Mouse (Mus musculus) hindbrain, embryonic 15.5 days (tissue): Measurements from ENCODE around the gene Snrpg. TPM values are rescaled to one million over a fixed set of nuclear protein-coding genes. Genes with fewer than 3 reads are reported as not detected.
A peak's percentile ranks its signal among the peaks of the same experiment; 100 is the strongest.
"Not testable (repeated sequence)": the region's sequence is repeated elsewhere in the genome, so short reads cannot be mapped to it uniquely, and the experiment has no call there.

ENCODE experiments used
- ATAC-seq: fragments of 200-750 bp; cut with Nextera tagmentation; 2 replicates; pipeline ENCODE4 v1.8.0; 2017; ENCODE audit warnings: low read depth, moderate number of reproducible peaks, moderate TSS enrichment; ENCODE audit not compliant: low FRiP score
- H3K27ac ChIP-seq: fragments of 300-500 bp; sonication (generic); replicated peaks from 2 replicates; pipeline ENCODE4 v1.5.1; 2015; ENCODE audit warnings: mild to moderate bottlenecking, inconsistent platforms
- H3K27me3 ChIP-seq: fragments of 300-500 bp; sonication (generic); 2 replicates; pipeline ENCODE4 v1.6.1; 2015; ENCODE audit warnings: control low read depth, inconsistent platforms
- H3K36me3 ChIP-seq: fragments of 300-500 bp; sonication (generic); 2 replicates; pipeline ENCODE4 v1.6.1; 2015; ENCODE audit warnings: control low read depth, inconsistent platforms
- H3K4me1 ChIP-seq: fragments of 300-500 bp; sonication (generic); replicated peaks from 2 replicates; pipeline ENCODE4 v1.6.1; 2015; ENCODE audit warnings: control low read depth, inconsistent platforms
- H3K4me2 ChIP-seq: fragments of 300-500 bp; sonication (generic); 2 replicates; pipeline ENCODE4 v1.6.1; 2015; ENCODE audit warnings: moderate library complexity, mild to moderate bottlenecking, inconsistent platforms
- H3K4me3 ChIP-seq: fragments of 300-500 bp; sonication (generic); 2 replicates; pipeline ENCODE4 v1.5.1; 2015; ENCODE audit warnings: mild to moderate bottlenecking, inconsistent platforms
- H3K9ac ChIP-seq: fragments of 300-500 bp; sonication (generic); 2 replicates; pipeline ENCODE4 v1.6.1; 2015; ENCODE audit warnings: inconsistent platforms
- H3K9me3 ChIP-seq: fragments of 300-500 bp; sonication (generic); 2 replicates; pipeline ENCODE4 v1.6.1; 2016; ENCODE audit warnings: control low read depth, inconsistent platforms
- WGBS: fragments of 180-500 bp; shearing (Covaris S2); methylation state at CpG from one replicate; pipeline ENCODE4 v1.1.7; 2015; 5-methylcytosine and 5-hydroxymethylcytosine counted together
- polyA plus RNA-seq: library from polyadenylated mRNA; unstranded; fragments of >200 nt; fragmentation: Nextera tagmentation; extraction: Ambion mirVana; gene quantifications from 2 replicates; pipeline ENCODE4 v1.2.1, GENCODE M21; 2015

Snrpg gene
- polyA plus RNA-seq, 1 experiment from 2014 or later = 346 TPM

GRCm38 (mm10) chr6:86370093-86370713 lies 901 bp upstream of the Snrpg start:
- no peak for ATAC-seq
- no peaks in the 10 kb centered on the region for H3K9me3 ChIP-seq
- no peaks in the 10 kb centered on the region for H3K27me3 ChIP-seq
- H3K9ac ChIP-seq = peak overlapping the region; percentile 59
- H3K27ac ChIP-seq = peak overlapping the region; percentile 95
- 0 out of 2 replicates have a peak, but pooled peaks cover 2% of the 10 kb centered on the region for H3K36me3 ChIP-seq
- 68% methylated on average over 3 of the region's 3 CpGs for WGBS
- peaks cover 39% of the 10 kb centered on the region for H3K4me1 ChIP-seq
- H3K4me2 ChIP-seq = peak overlapping the region; percentile 73
- peak overlapping the region; percentile 74 for H3K4me3 ChIP-seq

- peak overlapping the region; percentile 73 for H3K4me2 ChIP-seq
- no peaks in the 10 kb centered on the region for H3K9me3 ChIP-seq
- peak overlapping the region; percentile 83 for H3K9ac ChIP-seq
- peak; percentile 97 for ATAC-seq
- WGBS = under 1% methylated on average over 50 of the region's 50 CpGs
- peak overlapping the region; percentile 95 for H3K27ac ChIP-seq
- peaks cover 35% of the 10 kb centered on the region for H3K4me1 ChIP-seq
- H3K4me3 ChIP-seq = peak overlapping the region; percentile 74
- H3K27me3 ChIP-seq = no peaks in the 10 kb centered on the region
- H3K36me3 ChIP-seq = peaks cover 6% of the 10 kb centered on the region
Measured at GRCm38 (mm10) chr6:86371340-86371911, 322 bp downstream of the Snrpg start.

- ATAC-seq = no peak
- H3K4me1 ChIP-seq = peaks cover 29% of the 10 kb centered on the region
- H3K9me3 ChIP-seq = no peaks in the 10 kb centered on the region
- H3K9ac ChIP-seq = peak overlapping the region; percentile 83
- peak overlapping the region; percentile 74 for H3K4me3 ChIP-seq
- WGBS = 4% methylated on average over 12 of the region's 12 CpGs
- peak overlapping the region; percentile 73 for H3K4me2 ChIP-seq
- peaks cover 11% of the 10 kb centered on the region for H3K36me3 ChIP-seq
- no peaks in the 10 kb centered on the region for H3K27me3 ChIP-seq
- peak overlapping the region; percentile 95 for H3K27ac ChIP-seq
Measured at GRCm38 (mm10) chr6:86371950-86372516, 929 bp downstream of the Snrpg start.

GRCm38 (mm10) chr6:86373556-86373955 lies 2.5 kb downstream of the Snrpg start:
- H3K9me3 ChIP-seq = no peaks in the 10 kb centered on the region
- peaks cover 24% of the 10 kb centered on the region for H3K36me3 ChIP-seq
- H3K9ac ChIP-seq = no peak overlapping the region
- no peak overlapping the region for H3K27ac ChIP-seq
- no peak overlapping the region for H3K4me2 ChIP-seq
- no peak overlapping the region for H3K4me3 ChIP-seq
- ATAC-seq = no peak
- H3K4me1 ChIP-seq = peaks cover 27% of the 10 kb centered on the region
- H3K27me3 ChIP-seq = no peaks in the 10 kb centered on the region
- 94% methylated on average over 6 of the region's 6 CpGs for WGBS

GRCm38 (mm10) chr6:86378341-86378740 lies 7.2 kb downstream of the Snrpg start:
- H3K9me3 ChIP-seq = no peaks in the 10 kb centered on the region

GRCm38 (mm10) chr6:86380112-86380511 lies 9.0 kb downstream of the Snrpg start:
- not testable (repeated sequence) for H3K27ac ChIP-seq, H3K9me3 ChIP-seq, H3K27me3 ChIP-seq, H3K4me1 ChIP-seq, H3K4me3 ChIP-seq, H3K9ac ChIP-seq, ATAC-seq, H3K4me2 ChIP-seq
- H3K36me3 ChIP-seq = peaks cover 36% of the 10 kb centered on the region
- WGBS = 73% methylated on average over 8 of the region's 8 CpGs

More at GRCm38 (mm10) chr6:86378341-86378740, 7.2 kb downstream of the Snrpg start:
- Histone ChIP-seq H3K4me1 (peaks cover 3% of the 10 kb centered on the region), H3K27ac (no peak overlapping the region), H3K36me3 (peaks cover 36% of the 10 kb centered on the region), H3K27me3 (no peaks in the 10 kb centered on the region), H3K9ac (no peak overlapping the region), H3K4me2 (no peak overlapping the region), H3K4me3 (no peak overlapping the region)
- no peak for ATAC-seq
- WGBS = 92% methylated on average over 3 of the region's 3 CpGs

- Histone ChIP-seq H3K4me3 (no peak overlapping the region), H3K9me3 (no peaks in the 10 kb centered on the region), H3K9ac (no peak overlapping the region), H3K27ac (no peak overlapping the region), H3K27me3 (no peaks in the 10 kb centered on the region), H3K4me2 (no peak overlapping the region), H3K36me3 (peaks cover 34% of the 10 kb centered on the region), H3K4me1 (no peaks in the 10 kb centered on the region)
- no peak for ATAC-seq
Measured at GRCm38 (mm10) chr6:86382551-86382950, 11.4 kb downstream of the Snrpg start.

- H3K27me3 ChIP-seq = no peaks in the 10 kb centered on the region
- ATAC-seq = no peak
- no peak overlapping the region for H3K9ac ChIP-seq
- peaks cover 34% of the 10 kb centered on the region for H3K36me3 ChIP-seq
- H3K4me1 ChIP-seq = no peaks in the 10 kb centered on the region
- H3K4me2 ChIP-seq = no peak overlapping the region
- 54% methylated on average over 16 of the region's 16 CpGs for WGBS
- no peaks in the 10 kb centered on the region for H3K9me3 ChIP-seq
- H3K4me3 ChIP-seq = no peak overlapping the region
- H3K27ac ChIP-seq = no peak overlapping the region
Measured at GRCm38 (mm10) chr6:86383370-86383769, 12.3 kb downstream of the Snrpg start.

- H3K9ac ChIP-seq = no peak overlapping the region
- H3K27ac ChIP-seq = no peak overlapping the region
- no peak overlapping the region for H3K4me3 ChIP-seq
- 73% methylated on average over 4 of the region's 4 CpGs for WGBS
- H3K36me3 ChIP-seq = peaks cover 36% of the 10 kb centered on the region
- no peaks in the 10 kb centered on the region for H3K9me3 ChIP-seq
- H3K4me1 ChIP-seq = no peaks in the 10 kb centered on the region
- H3K4me2 ChIP-seq = no peak overlapping the region
- no peak for ATAC-seq
- H3K27me3 ChIP-seq = no peaks in the 10 kb centered on the region
Measured at GRCm38 (mm10) chr6:86384692-86385091, 13.6 kb downstream of the Snrpg start.

- peaks cover 41% of the 10 kb centered on the region for H3K36me3 ChIP-seq
- H3K9ac ChIP-seq = no peak overlapping the region
- no peak overlapping the region for H3K4me3 ChIP-seq
- no peaks in the 10 kb centered on the region for H3K4me1 ChIP-seq
- H3K4me2 ChIP-seq = no peak overlapping the region
- peak; percentile 17; the same call in 1 of the 2 replicates for ATAC-seq
- no peak overlapping the region for H3K27ac ChIP-seq
- H3K9me3 ChIP-seq = no peaks in the 10 kb centered on the region
- H3K27me3 ChIP-seq = no peaks in the 10 kb centered on the region
- WGBS = 89% methylated on average over 5 of the region's 5 CpGs
Measured at GRCm38 (mm10) chr6:86385362-86386104, 14.4 kb downstream of the Snrpg start.

GRCm38 (mm10) chr6:86387313-86387712 lies 16.2 kb downstream of the Snrpg start:
- Histone ChIP-seq H3K4me1 (no peaks in the 10 kb centered on the region), H3K4me2 (no peak overlapping the region), H3K27ac (no peak overlapping the region), H3K27me3 (no peaks in the 10 kb centered on the region), H3K36me3 (peaks cover 57% of the 10 kb centered on the region), H3K9me3 (no peaks in the 10 kb centered on the region), H3K9ac (no peak overlapping the region), H3K4me3 (no peak overlapping the region)
- 78% methylated on average over 12 of the region's 12 CpGs for WGBS
- ATAC-seq = no peak

GRCm38 (mm10) chr6:86388461-86388860 lies 17.4 kb downstream of the Snrpg start:
- Histone ChIP-seq H3K27ac (no peak overlapping the region), H3K4me3 (no peak overlapping the region), H3K4me2 (no peak overlapping the region), H3K9ac (no peak overlapping the region), H3K4me1 (no peaks in the 10 kb centered on the region), H3K9me3 (no peaks in the 10 kb centered on the region), H3K27me3 (no peaks in the 10 kb centered on the region), H3K36me3 (peaks cover 57% of the 10 kb centered on the region)
- ATAC-seq = no peak
- 82% methylated on average over 18 of the region's 18 CpGs for WGBS
